Mouse (Mus musculus) left cerebral cortex, adult 8-10 months (tissue): ENCODE data around the gene Ikzf4. TPM values are rescaled to one million over a fixed set of nuclear protein-coding genes. Genes with fewer than 3 reads are reported as not detected.
"Not testable (repeated sequence)": the region's sequence is repeated elsewhere in the genome, so short reads cannot be mapped to it uniquely, and the experiment has no call there.

Experiments used
- DNase-seq, 2 experiments: peaks; one replicate each; pipeline ENCODE4 v3.0.0; 2022; ENCODE audit warnings: low spot score in 2 of 2
- total RNA-seq, 4 experiments: library from RNA; stranded (reverse); gene quantifications; 2 replicates each; pipeline ENCODE4 v1.2.4; 2022

Ikzf4 gene
- total RNA-seq, 4 experiments from 2014 or later = 12.0 to 15.9 (median 13.8) TPM

- no peak for DNase-seq
Measured at GRCm38 (mm10) chr10:128640891-128641290, 4.9 kb downstream of the Ikzf4 start.

- DNase-seq = no peak
Measured at GRCm38 (mm10) chr10:128639999-128640398, 5.8 kb downstream of the Ikzf4 start.

GRCm38 (mm10) chr10:128637011-128637410 is 8.8 kb downstream of the Ikzf4 start:
- DNase-seq = no peak

GRCm38 (mm10) chr10:128636561-128636960 is 9.2 kb downstream of the Ikzf4 start:
- no peak for DNase-seq

- no peak for DNase-seq
Measured at GRCm38 (mm10) chr10:128635697-128636096, 10.1 kb downstream of the Ikzf4 start.

- no peak for DNase-seq
Measured at GRCm38 (mm10) chr10:128631571-128631970, 14.2 kb downstream of the Ikzf4 start.

GRCm38 (mm10) chr10:128630306-128630705 is 15.5 kb downstream of the Ikzf4 start:
- not testable (repeated sequence) for DNase-seq

- no peak for DNase-seq
Measured at GRCm38 (mm10) chr10:128629746-128630145, 16.0 kb downstream of the Ikzf4 start.

GRCm38 (mm10) chr10:128627398-128628317 is 18.1 kb downstream of the Ikzf4 start:
- DNase-seq = no peak

- peak; percentile 76 to 96 for DNase-seq
Measured at GRCm38 (mm10) chr10:128626311-128627310, 19.2 kb downstream of the Ikzf4 start, which contains the start of gene Rps26. Gene Rps26 (minus strand): TSS chr10:128626747.

GRCm38 (mm10) chr10:128625287-128625894 is 20.4 kb downstream of the Ikzf4 start:
- no peak for DNase-seq

- not testable (repeated sequence) for DNase-seq
Measured at GRCm38 (mm10) chr10:128623106-128623613, 22.6 kb downstream of the Ikzf4 start.

- DNase-seq = no peak
Measured at GRCm38 (mm10) chr10:128622702-128623101, 23.1 kb downstream of the Ikzf4 start.

GRCm38 (mm10) chr10:128621986-128622520 is 23.7 kb downstream of the Ikzf4 start:
- no peak for DNase-seq

- DNase-seq = no peak
Measured at GRCm38 (mm10) chr10:128620241-128620640, 25.6 kb downstream of the Ikzf4 start.

GRCm38 (mm10) chr10:128619148-128619547 is 26.6 kb downstream of the Ikzf4 start:
- DNase-seq = not testable (repeated sequence)

GRCm38 (mm10) chr10:128618570-128618969 is 27.2 kb downstream of the Ikzf4 start:
- DNase-seq = no peak

GRCm38 (mm10) chr10:128615798-128616448 is 29.9 kb downstream of the Ikzf4 start:
- DNase-seq = not testable (repeated sequence)

GRCm38 (mm10) chr10:128614934-128615333 is 30.9 kb downstream of the Ikzf4 start:
- DNase-seq = no peak

GRCm38 (mm10) chr10:128613820-128614219 is 32.0 kb downstream of the Ikzf4 start:
- DNase-seq = not testable (repeated sequence)
